Mouse (Mus musculus): Measurements from ENCODE around the gene Bdnf. TPM values are rescaled to one million over a fixed set of nuclear protein-coding genes. Genes with fewer than 3 reads are reported as not detected.
A peak's percentile ranks its signal among the peaks of the same experiment; 100 is the strongest.

The Bdnf gene
- 0.21 TPM in 1 of 2 replicates, not detected in the other for total RNA-seq (2021)
- long read RNA-seq, partial matches to known transcripts, result 0 of 3 reads
- long read RNA-seq, other reads (novel, unspliced or antisense), result 0 of 3 reads

GRCm38 (mm10) chr2:109674532-109674931, at the start of gene Bdnf:
Bdnf (plus strand) TSS chr2:109674700.
- no peak for DNase-seq

- no peak for DNase-seq
These were observed 47.6 kb upstream of the Bdnf start for GRCm38 (mm10) chr2:109626864-109627263.

- no peak for DNase-seq
These were observed 718 bp upstream of the Bdnf start for GRCm38 (mm10) chr2:109673509-109674455.

- no peak for DNase-seq
These were observed 551 bp downstream of the Bdnf start for GRCm38 (mm10) chr2:109675051-109675450.

GRCm38 (mm10) chr2:109675973-109676617, 1.6 kb downstream of the Bdnf start:
- peak; percentile 62 for DNase-seq

- DNase-seq, result no peak
These were observed 2.1 kb downstream of the Bdnf start for GRCm38 (mm10) chr2:109676618-109676974.

- DNase-seq, result no peak
These were observed 3.0 kb downstream of the Bdnf start for GRCm38 (mm10) chr2:109677221-109678089.

- peak; percentile 34 for DNase-seq
These were observed 3.5 kb downstream of the Bdnf start for GRCm38 (mm10) chr2:109678090-109678409.

GRCm38 (mm10) chr2:109678454-109678853, 4.0 kb downstream of the Bdnf start:
- no peak for DNase-seq

- no peak for DNase-seq
These were observed 4.9 kb downstream of the Bdnf start for GRCm38 (mm10) chr2:109679446-109679845.

- no peak for DNase-seq
These were observed 6.6 kb downstream of the Bdnf start for GRCm38 (mm10) chr2:109681071-109681470.

GRCm38 (mm10) chr2:109688661-109689060, 14.2 kb downstream of the Bdnf start:
- DNase-seq, result no peak

- DNase-seq, result no peak
These were observed 18.0 kb downstream of the Bdnf start for GRCm38 (mm10) chr2:109692266-109693177.

GRCm38 (mm10) chr2:109693178-109694115, 18.9 kb downstream of the Bdnf start:
- DNase-seq, result peak; percentile 50

GRCm38 (mm10) chr2:109694116-109694837, 19.8 kb downstream of the Bdnf start:
- no peak for DNase-seq

GRCm38 (mm10) chr2:109694838-109695225, 20.3 kb downstream of the Bdnf start:
- DNase-seq, result peak; percentile 66

- DNase-seq, result no peak
These were observed 22.7 kb downstream of the Bdnf start for GRCm38 (mm10) chr2:109697151-109697550.

GRCm38 (mm10) chr2:109700291-109700690, 25.8 kb downstream of the Bdnf start:
- DNase-seq, result no peak

- DNase-seq, result no peak
These were observed 29.1 kb downstream of the Bdnf start for GRCm38 (mm10) chr2:109703588-109703987.
